Mouse (Mus musculus): ENCODE data around the gene Prorsd1.
"Not testable (repeated sequence)": the region's sequence is repeated elsewhere in the genome, so short reads cannot be mapped to it uniquely, and the experiment has no call there.

Prorsd1 gene

GRCm38 (mm10) chr11:29514682-29515412, at the start of gene Prorsd1:
Gene Prorsd1, minus strand, starts transcription at chr11:29515033.
- DNase-seq (ENCODE audit: low read depth, low spot score): peak; percentile 90

DNA sequence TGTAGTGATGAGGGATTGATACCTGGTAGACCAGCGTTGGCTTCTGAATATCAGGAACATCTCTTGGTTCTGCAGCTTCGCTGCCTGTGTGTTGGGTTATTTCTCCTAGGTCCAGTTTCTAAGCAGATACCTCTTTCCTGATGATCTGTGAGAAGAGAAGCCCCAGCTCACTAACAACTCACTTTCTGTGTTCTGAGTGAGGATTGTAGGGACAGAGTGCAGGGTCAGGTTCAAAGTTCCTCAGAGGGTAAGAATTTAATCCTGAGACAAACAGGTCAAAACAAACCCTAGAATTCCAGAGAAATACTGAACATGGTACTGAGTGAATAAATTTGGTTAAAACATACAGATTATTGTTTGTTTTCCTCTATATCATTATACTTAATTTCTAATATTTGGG, 48.6 kb upstream of the Prorsd1 start:
- no peak for DNase-seq (ENCODE audit: low read depth, low spot score)

- no peak for DNase-seq (ENCODE audit: low read depth, low spot score)
These were observed 46.2 kb upstream of the Prorsd1 start for GRCm38 (mm10) chr11:29560990-29561389.

DNA sequence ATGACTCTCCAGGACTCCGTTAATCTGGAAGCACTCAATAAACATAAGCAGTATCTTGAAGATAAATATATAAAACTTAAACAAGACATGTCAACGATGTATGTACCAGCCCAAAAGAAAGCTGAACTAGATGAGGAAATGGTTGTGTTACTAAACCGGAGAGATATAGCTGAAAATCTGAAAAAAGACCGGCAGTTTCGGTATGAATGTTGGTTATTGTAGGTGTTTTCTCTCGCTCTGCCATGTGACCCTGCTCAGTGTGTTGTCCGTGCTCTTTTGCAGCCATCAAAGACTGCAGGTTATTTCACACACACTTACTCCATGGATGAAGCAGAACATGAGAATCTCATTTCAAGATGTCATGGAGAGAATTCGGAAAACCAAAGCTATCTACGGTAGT, 45.6 kb upstream of the Prorsd1 start:
- DNase-seq (ENCODE audit: low read depth, low spot score): no peak

GRCm38 (mm10) chr11:29549425-29549778, 34.6 kb upstream of the Prorsd1 start:
- DNase-seq (ENCODE audit: low read depth, low spot score): no peak

DNA sequence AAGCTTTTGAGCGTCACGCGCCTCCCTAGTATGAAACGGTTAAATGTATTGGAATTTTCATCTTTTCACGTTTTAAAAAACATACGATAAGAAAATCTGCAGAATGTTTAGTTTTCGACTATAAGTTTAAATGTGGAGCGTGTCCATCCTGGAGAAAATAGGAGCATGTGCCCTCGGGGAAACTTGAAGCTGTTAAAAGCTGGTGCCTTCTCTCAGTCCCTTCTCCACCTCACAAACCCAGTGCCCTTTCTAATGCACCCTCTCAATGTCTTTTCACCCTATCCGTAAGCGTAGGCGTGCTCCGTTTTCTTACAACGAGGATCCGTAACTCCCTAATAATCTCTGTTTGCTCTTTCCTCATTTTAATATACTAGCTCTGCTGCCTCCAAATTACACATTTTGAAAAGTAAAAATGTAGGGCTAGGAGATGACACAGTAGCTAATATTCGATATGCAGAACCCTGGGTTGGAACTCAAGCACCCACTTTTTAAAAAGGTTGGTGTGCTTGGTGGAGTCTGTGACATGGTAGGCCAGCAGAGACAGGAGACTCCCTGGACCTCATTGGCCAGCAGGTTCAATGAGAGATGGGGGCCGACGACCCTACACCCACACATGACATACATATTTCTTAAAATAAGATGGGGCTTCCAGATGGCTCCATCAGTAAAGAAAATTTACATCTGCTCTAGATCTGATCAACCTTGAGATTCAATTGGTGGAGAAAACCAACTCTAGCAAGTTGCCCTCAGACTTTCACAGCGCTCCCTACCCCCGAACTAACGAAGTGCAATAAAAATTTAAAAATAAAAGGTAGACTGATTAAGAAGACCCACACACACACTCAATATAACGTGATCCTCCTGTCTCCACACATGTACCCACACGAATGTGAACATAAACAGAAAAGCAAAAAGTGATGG, 33.9 kb upstream of the Prorsd1 start:
- DNase-seq (ENCODE audit: low read depth, low spot score): no peak

GRCm38 (mm10) chr11:29547752-29548503, 33.1 kb upstream of the Prorsd1 start, which contains the start of the genes Clhc1 and Rps27a:
Gene Clhc1, plus strand, starts transcription at chr11:29547950.
Gene Rps27a, minus strand, starts transcription at chr11:29548109.
- peak; percentile 84 for DNase-seq (ENCODE audit: low read depth, low spot score)

DNA sequence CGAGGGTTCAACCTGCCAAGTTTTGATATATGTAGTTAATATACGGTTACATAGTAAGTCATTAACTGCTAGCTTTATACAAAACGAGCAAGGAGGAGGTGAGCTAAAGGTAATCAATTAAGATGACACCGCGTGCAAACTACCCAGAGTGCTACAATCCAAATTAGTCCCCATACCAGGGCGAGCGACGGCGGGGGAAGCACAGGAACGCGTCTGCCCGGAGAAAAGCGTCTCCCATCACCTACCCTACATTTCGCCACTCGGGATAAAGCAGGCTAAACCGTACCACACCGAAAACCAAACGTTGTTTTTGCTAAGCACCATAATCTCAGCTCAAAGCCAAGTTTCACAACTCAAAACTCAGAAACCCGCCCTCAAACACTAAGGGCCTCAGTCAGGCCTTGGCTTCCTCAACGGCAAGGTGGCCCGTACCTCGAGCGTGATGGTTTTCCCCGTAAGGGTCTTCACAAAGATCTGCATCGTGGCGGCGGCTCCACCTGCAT, 32.5 kb upstream of the Prorsd1 start:
- no peak for DNase-seq (ENCODE audit: low read depth, low spot score)

DNA sequence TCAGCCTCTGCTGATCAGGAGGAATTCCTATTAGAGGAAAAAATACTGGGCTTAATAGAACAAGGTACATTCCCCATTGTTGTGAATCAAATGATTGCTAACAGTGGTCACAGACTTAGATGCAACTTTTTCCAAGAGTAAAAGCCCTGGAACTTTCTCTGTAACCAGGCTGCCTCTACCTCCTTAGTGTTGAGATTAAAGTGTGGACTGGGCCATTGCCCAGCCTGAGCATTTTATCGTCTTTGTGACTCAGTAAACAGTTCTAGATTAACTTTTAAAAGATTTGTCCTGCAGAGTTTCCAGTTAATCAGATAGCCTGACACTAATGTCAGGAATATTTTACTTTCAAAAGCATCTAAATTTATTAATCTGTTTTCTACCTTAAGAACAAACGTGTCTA, 31.9 kb upstream of the Prorsd1 start:
- no peak for DNase-seq (ENCODE audit: low read depth, low spot score)

- not testable (repeated sequence) for DNase-seq (ENCODE audit: low read depth, low spot score)
These were observed 31.5 kb upstream of the Prorsd1 start for GRCm38 (mm10) chr11:29546297-29546696.

- DNase-seq (ENCODE audit: low read depth, low spot score): not testable (repeated sequence)
These were observed 30.4 kb upstream of the Prorsd1 start for GRCm38 (mm10) chr11:29545150-29545752.

- no peak for DNase-seq (ENCODE audit: low read depth, low spot score)
These were observed 29.6 kb upstream of the Prorsd1 start for GRCm38 (mm10) chr11:29544225-29544945.

- DNase-seq (ENCODE audit: low read depth, low spot score): no peak
These were observed 23.4 kb upstream of the Prorsd1 start for GRCm38 (mm10) chr11:29538201-29538600.

GRCm38 (mm10) chr11:29525988-29526794, 11.4 kb upstream of the Prorsd1 start, which contains the start of gene Mtif2:
Gene Mtif2, plus strand, starts transcription at chr11:29526408.
- DNase-seq (ENCODE audit: low read depth, low spot score): peak; percentile 63

DNA sequence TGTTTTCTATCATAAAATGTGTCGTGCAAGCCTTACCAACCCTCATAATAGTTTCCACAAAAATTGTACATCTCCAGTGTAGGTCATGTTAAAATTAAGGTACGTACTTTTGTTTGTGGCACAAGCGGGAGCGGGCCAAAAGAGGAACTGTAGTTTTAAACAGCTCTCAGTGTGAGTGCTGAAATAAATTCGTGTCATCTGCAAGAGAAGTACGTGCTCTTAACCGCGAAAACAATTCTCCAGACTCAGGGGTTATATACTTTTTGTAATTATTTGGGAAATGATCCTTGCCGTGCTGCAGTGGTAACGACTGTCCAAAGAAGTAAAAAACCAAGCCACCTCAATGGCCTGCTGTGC, 530 bp downstream of the Prorsd1 start:
- DNase-seq (ENCODE audit: low read depth, low spot score): no peak

- no peak for DNase-seq (ENCODE audit: low read depth, low spot score)
These were observed 1.9 kb downstream of the Prorsd1 start for GRCm38 (mm10) chr11:29512818-29513535.

DNA sequence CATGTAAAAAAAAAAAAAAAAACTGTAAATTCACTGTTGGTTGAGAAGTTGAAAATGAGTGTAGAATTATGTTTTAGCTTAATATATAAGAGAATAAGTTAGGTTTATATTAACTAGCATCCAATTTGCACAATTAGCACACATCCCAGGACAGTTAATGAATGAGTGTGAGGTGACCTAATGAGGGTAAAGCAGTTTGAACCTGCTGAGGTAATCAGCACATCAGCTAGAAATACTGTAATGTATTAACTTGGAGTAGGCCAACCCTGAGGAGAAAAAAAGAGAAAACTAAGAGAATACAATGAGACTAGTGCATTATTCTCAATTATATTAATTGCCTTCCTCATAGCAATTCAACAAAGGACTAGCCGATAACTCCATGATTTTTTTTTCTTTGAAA, 5.4 kb downstream of the Prorsd1 start:
- no peak for DNase-seq (ENCODE audit: low read depth, low spot score)

GRCm38 (mm10) chr11:29504899-29505625, 9.8 kb downstream of the Prorsd1 start:
- DNase-seq (ENCODE audit: low read depth, low spot score): no peak
